Mouse (Mus musculus) embryonic facial prominence, embryonic 12.5 days (tissue): ENCODE measurements around the gene Slc36a1. TPM values are rescaled to one million over a fixed set of nuclear protein-coding genes. Genes with fewer than 3 reads are reported as not detected.

Experiments
- ATAC-seq: fragments of 200-750 bp; cut with Nextera tagmentation; 2 replicates; pipeline ENCODE4 v1.8.0; 2017; ENCODE audit not compliant: insufficient number of reproducible peaks, insufficient read depth, low FRiP score, low TSS enrichment
- H3K27ac ChIP-seq: fragments of 300-500 bp; sonication (generic); 2 replicates; pipeline ENCODE4 v1.5.1; 2016; ENCODE audit warnings: mild to moderate bottlenecking
- H3K27me3 ChIP-seq: fragments of 300-500 bp; sonication (generic); 2 replicates; pipeline ENCODE4 v1.6.1; 2016; ENCODE audit warnings: mild to moderate bottlenecking, moderate library complexity
- H3K36me3 ChIP-seq: fragments of 300-500 bp; sonication (generic); 2 replicates; pipeline ENCODE4 v1.6.1; 2016; ENCODE audit warnings: mild to moderate bottlenecking
- H3K4me1 ChIP-seq: fragments of 300-500 bp; sonication (generic); 2 replicates; pipeline ENCODE4 v1.6.1; 2016
- H3K4me2 ChIP-seq: fragments of 300-500 bp; sonication (generic); replicated peaks from 2 replicates; pipeline ENCODE4 v1.6.1; 2016; ENCODE audit warnings: mild to moderate bottlenecking, moderate library complexity
- H3K4me3 ChIP-seq: fragments of 300-500 bp; sonication (generic); 2 replicates; pipeline ENCODE4 v1.5.1; 2016; ENCODE audit warnings: mild to moderate bottlenecking
- H3K9ac ChIP-seq: fragments of 300-500 bp; sonication (generic); 2 replicates; pipeline ENCODE4 v1.6.1; 2016; ENCODE audit warnings: mild to moderate bottlenecking, moderate library complexity
- H3K9me3 ChIP-seq: fragments of 300-500 bp; sonication (generic); 2 replicates; pipeline ENCODE4 v1.6.1; 2016; ENCODE audit warnings: mild to moderate bottlenecking, moderate library complexity
- WGBS: fragments of 180-500 bp; shearing (Covaris S2); methylation state at CpG from one replicate; pipeline ENCODE4 v1.1.7; 2016; 5-methylcytosine and 5-hydroxymethylcytosine counted together
- polyA plus RNA-seq: library from polyadenylated mRNA; unstranded; fragments of >200 nt; fragmentation: Nextera tagmentation; extraction: Ambion mirVana; gene quantifications from 2 replicates; pipeline ENCODE4 v1.2.1, GENCODE M21; 2016

Gene Slc36a1
- polyA plus RNA-seq, 1 experiment from 2014 or later: 1.7 TPM

DNA sequence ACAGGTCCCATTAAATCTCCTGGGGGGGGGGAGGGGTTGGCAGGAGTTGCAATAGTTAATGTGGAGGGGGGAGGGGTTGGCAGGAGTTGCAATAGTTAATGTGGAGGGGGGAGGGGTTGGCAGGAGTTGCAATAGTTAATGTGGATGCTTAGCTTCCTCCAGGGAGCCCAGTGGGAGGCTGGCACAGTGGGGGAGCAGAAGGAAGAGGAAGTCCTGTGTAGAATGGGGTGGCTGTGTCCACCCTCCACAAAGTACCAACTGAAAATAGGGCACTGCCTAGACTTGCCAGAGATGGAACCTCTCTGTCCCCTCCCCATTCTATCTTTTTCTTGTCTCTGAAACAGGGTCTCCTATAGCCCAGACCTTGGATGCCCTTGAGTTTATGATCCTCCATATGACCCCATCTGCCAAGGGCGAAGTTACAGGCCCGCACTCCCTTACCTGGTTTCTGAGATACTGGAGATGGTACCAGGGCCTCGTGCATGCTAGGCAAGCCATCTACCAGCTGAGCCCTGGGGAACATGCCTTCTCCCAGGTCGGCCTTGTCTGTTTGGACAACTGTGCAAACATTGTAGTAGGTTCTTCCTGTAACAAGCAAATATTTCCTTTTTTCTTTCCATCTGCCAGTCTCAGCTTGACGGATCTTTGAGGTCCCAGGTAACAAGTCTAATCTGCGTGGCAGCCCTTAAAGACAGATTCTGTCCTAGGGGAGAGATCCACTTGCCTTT is 5.6 kb downstream of the Slc36a1 start:
- 62% methylated on average over 6 of the region's 6 CpGs for WGBS
- Histone ChIP-seq H3K9me3 (no peaks in the 10 kb centered on the region), H3K27ac (0 out of 2 replicates have a peak overlapping the region, but pooled peaks have one; percentile 17), H3K4me2 (no peak overlapping the region), H3K27me3 (no peaks in the 10 kb centered on the region), H3K4me1 (peaks cover 23% of the 10 kb centered on the region), H3K9ac (no peak overlapping the region), H3K36me3 (no peaks in the 10 kb centered on the region), H3K4me3 (no peak overlapping the region)
- no peak for ATAC-seq

DNA sequence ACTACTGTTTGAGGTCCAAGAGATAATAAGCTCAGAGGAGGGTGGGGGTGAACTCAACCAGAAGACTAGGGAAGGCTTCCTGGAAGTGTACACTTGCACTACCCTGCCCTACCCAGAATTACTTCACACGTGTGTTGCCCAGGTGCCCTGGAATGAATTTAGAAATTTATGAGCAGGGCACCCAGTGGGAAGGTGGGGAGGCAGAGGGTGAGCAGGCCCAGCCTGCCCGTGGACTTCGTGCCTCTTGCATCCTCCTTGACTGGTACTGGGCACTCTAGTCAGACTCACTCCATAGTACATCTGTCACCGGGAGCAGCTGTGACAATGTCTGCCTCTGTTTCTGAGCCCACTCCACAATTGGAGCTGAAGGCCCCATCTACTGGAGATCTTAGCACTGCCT is 9.4 kb downstream of the Slc36a1 start:
- Histone ChIP-seq H3K4me2 (no peak overlapping the region), H3K9me3 (no peaks in the 10 kb centered on the region), H3K27ac (no peak overlapping the region), H3K4me3 (no peak overlapping the region), H3K36me3 (no peaks in the 10 kb centered on the region), H3K9ac (no peak overlapping the region), H3K27me3 (no peaks in the 10 kb centered on the region), H3K4me1 (peaks cover 12% of the 10 kb centered on the region)
- 94% methylated on average over 4 of the region's 4 CpGs for WGBS
- no peak for ATAC-seq

- H3K4me1 ChIP-seq: peaks cover 9% of the 10 kb centered on the region; the same call in 1 of the 2 replicates
- no peak overlapping the region for H3K4me3 ChIP-seq
- no peaks in the 10 kb centered on the region for H3K36me3 ChIP-seq
- ATAC-seq: no peak
- no peaks in the 10 kb centered on the region for H3K9me3 ChIP-seq
- H3K9ac ChIP-seq: no peak overlapping the region
- WGBS: 79% methylated on average over 5 of the region's 5 CpGs
- H3K27me3 ChIP-seq: no peaks in the 10 kb centered on the region
- no peak overlapping the region for H3K4me2 ChIP-seq
- no peak overlapping the region for H3K27ac ChIP-seq
Measured at GRCm38 (mm10) chr11:55214161-55214560, 10.0 kb downstream of the Slc36a1 start.

- Histone ChIP-seq H3K9ac (no peak overlapping the region), H3K4me3 (no peak overlapping the region), H3K4me1 (peaks cover under 1% of the 10 kb centered on the region; the same call in 1 of the 2 replicates), H3K36me3 (no peaks in the 10 kb centered on the region), H3K27ac (no peak overlapping the region), H3K9me3 (no peaks in the 10 kb centered on the region), H3K27me3 (no peaks in the 10 kb centered on the region), H3K4me2 (no peak overlapping the region)
- ATAC-seq: no peak
- WGBS: 84% methylated on average over 3 of the region's 3 CpGs
Measured at GRCm38 (mm10) chr11:55214978-55215377, 10.8 kb downstream of the Slc36a1 start.

- Histone ChIP-seq H3K4me2 (no peak overlapping the region), H3K36me3 (0 out of 2 replicates have a peak, but pooled peaks cover 6% of the 10 kb centered on the region), H3K9ac (no peak overlapping the region), H3K9me3 (no peaks in the 10 kb centered on the region), H3K27me3 (no peaks in the 10 kb centered on the region), H3K4me3 (no peak overlapping the region), H3K27ac (no peak overlapping the region), H3K4me1 (no peaks in the 10 kb centered on the region)
- no peak for ATAC-seq
- 66% methylated on average over 3 of the region's 4 CpGs for WGBS
Measured at GRCm38 (mm10) chr11:55216061-55216460, 11.9 kb downstream of the Slc36a1 start.

DNA sequence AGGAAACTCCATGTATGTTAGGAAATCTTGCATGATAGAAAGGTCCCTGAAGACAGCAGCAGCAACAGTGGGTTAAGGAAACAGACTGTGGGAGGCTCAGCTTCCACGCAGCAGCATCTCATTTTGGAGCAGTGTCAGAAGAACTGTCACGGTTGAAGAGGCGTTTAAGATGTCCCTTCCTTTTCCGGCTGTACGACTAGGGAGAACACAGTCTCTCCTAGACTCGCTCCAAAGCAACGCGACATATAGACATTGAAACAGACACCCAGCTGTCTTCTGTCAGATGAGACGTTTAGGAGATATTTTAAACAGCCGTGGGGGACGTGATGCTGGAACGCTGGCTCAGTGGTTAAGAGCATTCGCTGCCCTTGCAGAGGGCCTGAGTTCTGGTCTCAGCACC is 12.7 kb downstream of the Slc36a1 start:
- H3K4me3 ChIP-seq: no peak overlapping the region
- WGBS: 83% methylated on average over 13 of the region's 13 CpGs
- no peak overlapping the region for H3K27ac ChIP-seq
- ATAC-seq: no peak
- H3K9me3 ChIP-seq: no peaks in the 10 kb centered on the region
- no peaks in the 10 kb centered on the region for H3K4me1 ChIP-seq
- no peaks in the 10 kb centered on the region for H3K27me3 ChIP-seq
- 0 out of 2 replicates have a peak, but pooled peaks cover 6% of the 10 kb centered on the region for H3K36me3 ChIP-seq
- no peak overlapping the region for H3K9ac ChIP-seq
- no peak overlapping the region for H3K4me2 ChIP-seq

GRCm38 (mm10) chr11:55217418-55217817 is 13.3 kb downstream of the Slc36a1 start:
- 76% methylated on average over 4 of the region's 4 CpGs for WGBS

GRCm38 (mm10) chr11:55217880-55218279 is 13.7 kb downstream of the Slc36a1 start:
- 0 out of 2 replicates have a peak, but pooled peaks cover 6% of the 10 kb centered on the region for H3K36me3 ChIP-seq
- no peak overlapping the region for H3K4me2 ChIP-seq
- H3K9me3 ChIP-seq: no peaks in the 10 kb centered on the region
- no peak overlapping the region for H3K27ac ChIP-seq
- no peaks in the 10 kb centered on the region for H3K4me1 ChIP-seq
- H3K9ac ChIP-seq: no peak overlapping the region
- no peak overlapping the region for H3K4me3 ChIP-seq
- no peaks in the 10 kb centered on the region for H3K27me3 ChIP-seq
- ATAC-seq: no peak
- 91% methylated on average over 7 of the region's 7 CpGs for WGBS

More at GRCm38 (mm10) chr11:55217418-55217817, 13.3 kb downstream of the Slc36a1 start:
- Histone ChIP-seq H3K9me3 (no peaks in the 10 kb centered on the region), H3K9ac (no peak overlapping the region), H3K4me3 (no peak overlapping the region), H3K4me1 (no peaks in the 10 kb centered on the region), H3K36me3 (0 out of 2 replicates have a peak, but pooled peaks cover 6% of the 10 kb centered on the region), H3K4me2 (no peak overlapping the region), H3K27ac (no peak overlapping the region), H3K27me3 (no peaks in the 10 kb centered on the region)
- no peak for ATAC-seq

DNA sequence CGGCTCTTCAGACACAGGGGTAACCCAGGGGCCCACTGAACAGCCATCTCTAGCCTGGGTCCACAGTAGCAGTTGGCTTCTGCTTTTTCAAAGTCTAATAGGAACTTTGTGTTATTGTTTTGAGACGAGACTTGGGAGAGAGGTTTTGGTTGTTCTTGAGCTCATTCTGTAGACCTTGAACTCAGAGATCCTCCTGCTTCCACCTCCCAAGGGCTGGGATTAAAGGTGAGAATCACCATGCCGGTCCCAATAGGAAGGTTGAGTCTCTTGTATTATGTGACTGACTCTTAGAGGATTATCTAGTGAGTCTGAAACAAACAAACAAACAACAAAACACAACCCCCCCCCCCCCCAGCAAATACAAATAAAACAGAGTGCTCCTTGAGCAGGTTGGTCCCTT is 14.3 kb downstream of the Slc36a1 start:
- H3K27me3 ChIP-seq: no peaks in the 10 kb centered on the region

GRCm38 (mm10) chr11:55221306-55221705 is 17.2 kb downstream of the Slc36a1 start:
- Histone ChIP-seq H3K27me3 (no peaks in the 10 kb centered on the region), H3K4me1 (no peaks in the 10 kb centered on the region), H3K27ac (no peak overlapping the region), H3K4me3 (no peak overlapping the region), H3K9ac (no peak overlapping the region), H3K4me2 (no peak overlapping the region), H3K36me3 (peaks cover 22% of the 10 kb centered on the region; the same call in 1 of the 2 replicates), H3K9me3 (no peaks in the 10 kb centered on the region)
- WGBS: 89% methylated on average over 7 of the region's 7 CpGs
- ATAC-seq: no peak

More for the DNA sequence above, 14.3 kb downstream of the Slc36a1 start:
- no peak overlapping the region for H3K4me3 ChIP-seq
- no peaks in the 10 kb centered on the region for H3K4me1 ChIP-seq
- no peak overlapping the region for H3K4me2 ChIP-seq
- H3K27ac ChIP-seq: no peak overlapping the region
- no peak for ATAC-seq
- H3K9me3 ChIP-seq: no peaks in the 10 kb centered on the region
- H3K9ac ChIP-seq: no peak overlapping the region
- H3K36me3 ChIP-seq: 0 out of 2 replicates have a peak, but pooled peaks cover 7% of the 10 kb centered on the region
- 84% methylated on average over 3 of the region's 3 CpGs for WGBS

DNA sequence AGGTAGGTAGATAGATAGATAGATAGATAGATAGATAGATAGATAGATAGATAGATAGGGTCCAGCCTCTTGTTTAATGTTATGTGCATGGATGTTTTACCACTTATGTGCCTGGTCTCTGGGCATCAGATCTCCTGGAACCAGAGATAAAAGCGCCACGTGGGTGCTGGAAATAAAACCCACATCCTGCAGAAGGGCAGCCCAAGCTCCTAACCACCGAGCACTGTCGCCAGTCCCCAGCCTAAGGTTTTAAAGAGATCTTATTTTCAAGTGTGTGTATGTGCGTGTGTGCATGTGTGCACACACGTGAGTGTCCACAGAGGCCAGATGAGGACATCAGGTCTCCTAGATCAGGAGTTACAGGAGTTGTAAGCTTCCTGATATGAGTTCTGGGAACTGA is 26.9 kb downstream of the Slc36a1 start:
- Histone ChIP-seq H3K27ac (no peak overlapping the region), H3K27me3 (no peaks in the 10 kb centered on the region), H3K4me3 (no peak overlapping the region), H3K9ac (no peak overlapping the region), H3K4me2 (no peak overlapping the region), H3K9me3 (no peaks in the 10 kb centered on the region), H3K4me1 (no peaks in the 10 kb centered on the region), H3K36me3 (0 out of 2 replicates have a peak, but pooled peaks cover 5% of the 10 kb centered on the region)
- ATAC-seq: no peak
- 90% methylated on average over 6 of the region's 6 CpGs for WGBS

DNA sequence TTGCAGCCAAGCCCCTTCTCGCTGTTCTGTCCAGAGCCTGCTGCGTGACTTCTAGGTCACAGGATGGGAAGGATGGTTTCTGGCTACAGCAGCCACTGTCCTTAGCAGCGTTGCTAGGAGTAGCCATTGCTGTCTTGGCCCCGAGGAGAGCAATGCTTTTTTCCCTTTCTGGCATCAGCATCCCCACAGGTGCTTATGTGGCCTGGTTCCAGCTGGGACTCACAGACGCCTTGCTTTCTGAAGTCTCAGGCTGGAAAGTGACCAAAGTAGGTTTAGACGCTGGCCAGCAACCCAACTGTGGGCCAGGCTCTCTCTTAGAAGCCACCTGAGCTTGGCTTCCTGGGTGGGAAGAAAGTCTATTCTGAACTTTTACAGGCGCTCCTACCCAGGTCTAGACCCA is 30.1 kb downstream of the Slc36a1 start:
- Histone ChIP-seq H3K4me1 (no peaks in the 10 kb centered on the region), H3K4me2 (no peak overlapping the region), H3K27me3 (no peaks in the 10 kb centered on the region), H3K36me3 (no peaks in the 10 kb centered on the region), H3K4me3 (no peak overlapping the region), H3K9ac (no peak overlapping the region), H3K9me3 (no peaks in the 10 kb centered on the region), H3K27ac (no peak overlapping the region)
- no peak for ATAC-seq
- 88% methylated on average over 7 of the region's 7 CpGs for WGBS
